Mouse (Mus musculus): ENCODE measurements around the gene Pvr.

- TF ChIP-seq GATA1 (IDR thresholded peaks at IDR 0.05; ENCODE audit: borderline replicate concordance, low read length), result no peak
- no peak for TF ChIP-seq FLI1 (IDR thresholded peaks at IDR 0.05; ENCODE audit: low read length)
Observed at GRCm38 (mm10) chr7:19920166-19920505, 824 bp downstream of the Pvr start.

Data from megakaryocyte, embryonic 14.5 days (primary cell).